Mouse (Mus musculus) gastrocnemius, postnatal 14 days (tissue): ENCODE measurements around the gene Hist1h1t. TPM values are rescaled to one million over a fixed set of nuclear protein-coding genes. Genes with fewer than 3 reads are reported as not detected.
A peak's percentile ranks its signal among the peaks of the same experiment; 100 is the strongest.

Experiments used
- DNase-seq: peaks from one replicate; pipeline ENCODE4 v3.0.0; 2021; ENCODE audit warnings: mixed read lengths
- intact Hi-C: fragments of 180-260 bp; cut with DNase I; formaldehyde crosslinking; loops from one replicate; pipeline ENCODE4 v1.15.1; 2025; ENCODE audit warnings: low total_unique reads
- total RNA-seq, 2 experiments: library from RNA; stranded (reverse); gene quantifications; 2 replicates each; pipeline ENCODE4 v1.2.3; 2021

Gene Hist1h1t
- total RNA-seq, 2 experiments from 2014 or later, result not detected

- intact Hi-C loops, result no loop called here
- DNase-seq, result no peak
Observed at GRCm38 (mm10) chr13:23725213-23725612, 29.6 kb downstream of the Hist1h1t start.

GRCm38 (mm10) chr13:23728472-23729191 is 33.0 kb downstream of the Hist1h1t start:
- intact Hi-C loops, result no loop called here
- DNase-seq, result no peak

GRCm38 (mm10) chr13:23729192-23729525 is 33.5 kb downstream of the Hist1h1t start:
- no peak for DNase-seq

GRCm38 (mm10) chr13:23729706-23730105 is 34.1 kb downstream of the Hist1h1t start:
- no peak for DNase-seq
- intact Hi-C loops, result no loop called here

More at GRCm38 (mm10) chr13:23729192-23729525, 33.5 kb downstream of the Hist1h1t start:
- intact Hi-C loops, result no loop called here

- intact Hi-C loops, result no loop called here
- DNase-seq, result no peak
Observed at GRCm38 (mm10) chr13:23730479-23730878, 34.9 kb downstream of the Hist1h1t start.

GRCm38 (mm10) chr13:23732156-23732804 is 36.7 kb downstream of the Hist1h1t start:
- no peak for DNase-seq
- intact Hi-C loops, result loop anchor here (2.0 kb wide), 1 partner anchor 31 kb away; no protein-coding TSS in a partner anchor

- DNase-seq, result no peak
- intact Hi-C loops, result no loop called here
Observed at GRCm38 (mm10) chr13:23737091-23737490, 41.5 kb downstream of the Hist1h1t start.

- intact Hi-C loops, result no loop called here
- DNase-seq, result no peak
Observed at GRCm38 (mm10) chr13:23738041-23738440, 42.4 kb downstream of the Hist1h1t start.

GRCm38 (mm10) chr13:23738677-23739068 is 43.1 kb downstream of the Hist1h1t start, which contains the start of gene Hist1h1c:
Hist1h1c (plus strand) TSS chr13:23738808.
- intact Hi-C loops, result no loop called here
- peak; percentile 86 for DNase-seq

- peak; percentile 91 for DNase-seq
- intact Hi-C loops, result no loop called here
Observed at GRCm38 (mm10) chr13:23739069-23739921, 43.7 kb downstream of the Hist1h1t start.

GRCm38 (mm10) chr13:23739922-23740252 is 44.3 kb downstream of the Hist1h1t start:
- intact Hi-C loops, result no loop called here
- DNase-seq, result no peak

- DNase-seq, result no peak
- intact Hi-C loops, result no loop called here
Observed at GRCm38 (mm10) chr13:23740256-23740840, 44.7 kb downstream of the Hist1h1t start.

- DNase-seq, result no peak
- intact Hi-C loops, result no loop called here
Observed at GRCm38 (mm10) chr13:23740910-23741309, 45.3 kb downstream of the Hist1h1t start.

- intact Hi-C loops, result no loop called here
Observed at GRCm38 (mm10) chr13:23742007-23742406, 46.4 kb downstream of the Hist1h1t start.

GRCm38 (mm10) chr13:23743215-23743614 is 47.6 kb downstream of the Hist1h1t start:
- intact Hi-C loops, result no loop called here
- DNase-seq, result no peak

More at GRCm38 (mm10) chr13:23742007-23742406, 46.4 kb downstream of the Hist1h1t start:
- DNase-seq, result no peak

- intact Hi-C loops, result no loop called here
- DNase-seq, result no peak
Observed at GRCm38 (mm10) chr13:23743963-23744362, 48.3 kb downstream of the Hist1h1t start.

GRCm38 (mm10) chr13:23744421-23745380 is 49.1 kb downstream of the Hist1h1t start:
- intact Hi-C loops, result no loop called here

GRCm38 (mm10) chr13:23745381-23746161 is 50.0 kb downstream of the Hist1h1t start, which contains the start of gene Hist1h3c:
Hist1h3c (minus strand) TSS chr13:23745602.
- DNase-seq, result peak; percentile 71

More at GRCm38 (mm10) chr13:23744421-23745380, 49.1 kb downstream of the Hist1h1t start:
- no peak for DNase-seq

More at GRCm38 (mm10) chr13:23745381-23746161, 50.0 kb downstream of the Hist1h1t start, which contains the start of gene Hist1h3c:
- intact Hi-C loops, result no loop called here
